Mouse (Mus musculus): ENCODE measurements at regions not wholly inside any gene's neighbourhood (a gene's known extent, or its start where the extent isn't known, plus 50 kb on each side); places are given as distances from the start of the nearest gene placed in this dataset.

DNA sequence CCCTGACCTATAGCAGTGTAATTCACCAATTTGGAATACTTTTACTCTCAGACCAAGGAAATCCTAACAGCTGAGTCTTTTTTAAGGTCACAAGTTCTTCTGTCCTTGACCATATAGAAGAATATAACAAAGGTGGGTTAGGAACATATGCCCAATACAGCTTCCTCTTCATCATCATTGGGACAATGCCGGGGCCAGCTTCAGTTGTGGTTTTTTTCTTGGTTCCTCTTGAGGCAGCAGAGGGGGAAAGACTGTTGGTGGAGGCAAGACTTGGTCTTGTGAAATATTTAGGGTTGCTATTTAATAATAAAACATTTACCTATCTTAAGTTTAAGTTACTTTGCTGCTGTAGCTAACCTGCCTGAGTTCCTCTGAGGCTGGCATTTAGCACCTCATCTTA, 144.8 kb upstream of the Htr1f start:
- in situ Hi-C loops (cut with MboI, MseI) = loop anchor here (5.0 kb wide), 1 partner anchor 107 kb away; no protein-coding TSS in a partner anchor

DNA sequence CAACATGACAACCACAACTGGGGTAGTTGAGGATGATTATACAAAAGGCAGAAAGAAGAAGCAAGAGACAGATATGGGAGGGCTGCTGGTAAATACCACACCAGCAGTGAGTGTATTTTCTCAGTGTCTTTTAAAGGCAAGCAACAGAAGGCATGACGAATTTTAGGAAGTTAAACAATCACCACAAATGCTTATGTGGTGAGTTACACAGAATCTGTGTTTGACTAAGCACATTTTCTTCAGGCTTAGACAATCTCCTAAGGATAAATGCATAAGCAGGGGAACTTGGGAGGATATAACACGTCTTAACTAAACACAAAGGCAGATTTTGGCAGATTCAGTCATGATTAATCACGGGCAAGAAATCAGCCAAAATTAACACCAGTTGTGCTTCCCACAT, 141.8 kb upstream of the Htr1f start:
- in situ Hi-C loops (cut with MboI, MseI) = no loop called here

DNA sequence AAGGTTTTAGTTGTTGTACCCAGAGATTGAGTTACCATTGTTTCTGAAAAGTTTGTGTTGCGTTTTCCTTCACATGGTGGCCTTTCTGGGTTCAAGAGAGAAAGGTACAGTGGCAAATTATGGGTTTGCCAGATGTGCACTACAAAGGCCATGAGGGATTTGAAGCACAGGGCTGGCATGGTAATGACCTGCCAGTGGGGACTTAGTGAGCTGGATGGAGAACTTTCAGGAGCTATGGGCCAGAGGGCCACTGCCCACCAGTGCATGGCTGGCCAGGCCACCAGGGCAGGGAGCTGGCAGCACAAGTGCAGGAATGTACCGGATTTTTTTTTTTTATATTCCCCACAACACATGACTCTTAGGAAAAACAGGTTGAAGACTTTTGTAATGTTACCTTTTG, 128.8 kb upstream of the Htr1f start:
- in situ Hi-C loops (cut with MboI, MseI) = no loop called here

DNA sequence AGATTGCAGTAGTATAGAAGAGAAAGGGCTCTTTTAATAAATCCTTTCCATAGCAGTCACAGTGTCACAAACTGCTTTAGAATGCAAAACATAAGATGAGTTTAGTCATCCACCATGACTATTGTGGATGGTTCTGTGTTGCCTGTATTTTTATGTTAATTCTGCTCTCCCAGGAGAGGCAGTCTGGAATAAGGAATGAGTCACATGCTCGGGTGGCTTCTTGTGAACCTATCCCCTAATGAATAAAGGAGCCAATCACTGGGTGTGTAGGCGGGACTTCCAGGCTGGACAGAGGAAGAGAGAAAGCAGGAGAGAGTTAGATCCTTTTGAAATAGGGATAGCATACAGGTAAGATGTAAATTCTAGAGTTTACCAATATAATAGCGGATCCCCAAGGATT, 128.3 kb upstream of the Htr1f start:
- in situ Hi-C loops (cut with MboI, MseI) = no loop called here

DNA sequence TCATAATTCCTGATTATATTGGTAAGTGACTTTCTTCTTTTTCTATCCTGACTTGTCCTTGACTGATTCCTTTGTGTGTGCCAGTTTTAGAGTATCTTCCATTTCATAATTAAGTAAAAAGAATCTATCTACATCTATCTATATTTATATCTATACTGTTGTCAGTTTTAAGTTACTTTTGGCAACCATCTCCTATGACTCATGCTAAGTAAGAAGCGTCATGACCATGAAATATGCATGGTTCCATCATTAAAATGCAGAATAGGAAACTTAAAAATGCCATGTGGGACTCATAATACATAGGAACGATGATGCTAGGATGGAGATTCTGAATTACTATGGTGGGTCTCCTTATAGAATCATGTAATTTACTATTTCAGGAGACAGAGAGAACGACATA, 113.8 kb upstream of the Htr1f start:
- in situ Hi-C loops (cut with MboI, MseI) = no loop called here

DNA sequence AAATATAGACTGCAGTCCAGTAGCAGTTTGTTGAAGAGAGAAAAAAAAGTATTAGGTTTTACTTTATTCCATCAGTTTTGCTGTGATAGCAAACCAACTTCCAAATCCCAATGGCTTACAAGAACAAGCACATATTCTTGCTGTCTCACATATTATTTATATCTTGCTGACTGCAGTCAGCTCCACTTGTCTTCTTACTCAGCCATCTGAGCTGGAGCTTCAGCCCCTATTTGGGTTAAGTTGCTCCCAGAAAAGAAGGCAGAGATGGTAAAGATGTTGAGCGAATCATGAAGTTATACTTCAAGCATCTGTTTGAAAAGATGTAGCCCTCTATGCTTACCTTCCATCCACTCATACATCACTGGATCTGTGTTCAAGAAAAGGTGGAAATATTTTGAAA, 106.7 kb upstream of the Htr1f start:
- in situ Hi-C loops (cut with MboI, MseI) = no loop called here

DNA sequence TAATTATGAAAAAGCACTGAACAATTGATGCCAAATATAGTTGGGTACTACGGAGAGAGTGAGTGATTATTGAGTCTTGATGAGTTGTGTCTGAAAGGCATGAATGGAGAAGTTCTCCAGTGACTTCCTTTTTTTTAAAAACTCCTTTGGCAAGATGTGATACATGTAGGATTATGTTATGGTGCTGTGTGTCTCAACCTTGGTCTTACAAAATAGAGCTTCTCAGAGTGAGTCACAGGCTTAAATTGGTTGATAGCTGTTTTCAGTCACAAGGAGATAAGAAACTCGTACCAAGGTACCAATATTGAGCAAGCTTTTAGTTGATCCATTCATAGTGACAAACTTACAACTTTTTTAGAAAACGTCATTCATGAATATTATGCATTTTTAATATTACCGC, 95.7 kb upstream of the Htr1f start:
- in situ Hi-C loops (cut with MboI, MseI) = loop anchor here (10.0 kb wide), 1 partner anchor 257 kb away; no protein-coding TSS in a partner anchor

DNA sequence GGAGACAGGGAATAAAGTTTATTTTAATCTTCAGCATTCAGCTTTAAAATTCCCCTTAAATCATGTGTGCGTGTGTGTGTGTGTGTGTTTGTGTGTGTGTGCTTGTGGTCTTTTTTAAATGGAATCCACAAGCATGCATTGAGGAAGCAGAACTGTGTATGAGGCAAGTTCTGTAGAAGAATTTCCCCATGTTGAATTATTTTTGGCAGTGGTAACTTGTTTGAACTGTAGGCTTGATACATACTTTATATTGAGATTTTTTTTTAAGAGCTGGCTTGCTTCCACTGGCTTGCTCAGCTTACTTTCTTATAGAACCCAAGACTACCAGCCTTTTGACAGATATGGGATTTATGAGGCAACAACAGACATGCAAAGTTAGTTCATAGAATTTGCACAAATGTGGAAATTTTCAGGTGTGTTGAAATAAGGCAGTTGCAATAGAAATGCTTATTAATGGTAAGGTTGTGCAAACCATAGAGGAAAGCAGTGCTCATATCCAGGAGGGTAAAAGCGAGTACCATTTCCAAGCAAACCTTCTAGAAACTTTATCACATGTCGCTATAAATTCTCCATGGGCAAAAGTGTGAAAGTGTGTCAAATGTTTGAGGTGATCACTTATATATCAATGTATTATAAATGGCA, 91.7 kb upstream of the Htr1f start:
- in situ Hi-C loops (cut with MboI, MseI) = no loop called here

DNA sequence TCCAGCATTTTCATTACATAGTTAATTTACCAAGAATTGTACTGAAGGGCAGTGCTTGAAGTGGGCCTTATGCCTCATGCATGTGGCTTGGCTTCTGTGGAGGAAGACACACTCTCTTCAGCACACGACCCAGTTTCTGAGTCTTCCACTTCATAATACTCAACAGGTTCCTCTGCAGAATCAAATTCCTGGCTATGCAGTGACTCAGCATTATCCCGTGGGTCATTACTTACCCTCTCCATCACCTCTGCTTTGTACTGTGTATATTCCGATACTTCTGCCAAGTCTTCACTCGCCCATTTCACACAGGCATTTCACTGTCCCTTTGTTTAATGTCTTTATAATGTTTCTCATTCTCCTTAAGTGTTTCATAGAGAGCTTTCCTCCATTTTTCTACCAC, 90.1 kb upstream of the Htr1f start:
- in situ Hi-C loops (cut with MboI, MseI) = no loop called here

DNA sequence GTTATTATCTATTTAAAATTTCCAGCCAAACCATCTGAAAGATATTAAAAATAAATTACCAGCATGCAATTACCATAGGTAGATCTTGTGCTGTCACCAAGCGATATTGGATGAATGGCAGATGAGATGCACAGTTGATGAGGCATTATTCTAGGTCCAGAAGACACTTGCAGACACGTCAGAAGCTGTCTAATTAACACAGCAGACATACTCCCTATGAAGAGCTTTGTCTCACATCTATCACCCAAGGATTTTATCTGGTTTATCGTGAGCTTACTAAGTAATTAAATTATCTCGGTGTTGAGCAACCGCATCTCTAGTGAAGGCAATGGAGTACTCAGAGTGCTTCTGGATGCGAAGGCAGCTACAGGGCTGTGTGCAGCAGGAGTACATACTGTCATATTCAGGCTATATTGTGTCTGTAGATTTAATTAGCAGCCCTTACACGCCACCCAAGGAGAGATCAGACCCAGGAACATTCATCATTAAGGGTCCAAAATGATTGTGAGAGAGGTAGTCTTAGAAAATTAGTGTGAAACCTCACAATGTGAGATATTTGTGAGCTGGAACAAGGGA, 86.0 kb upstream of the Htr1f start:
- in situ Hi-C loops (cut with MboI, MseI) = no loop called here

DNA sequence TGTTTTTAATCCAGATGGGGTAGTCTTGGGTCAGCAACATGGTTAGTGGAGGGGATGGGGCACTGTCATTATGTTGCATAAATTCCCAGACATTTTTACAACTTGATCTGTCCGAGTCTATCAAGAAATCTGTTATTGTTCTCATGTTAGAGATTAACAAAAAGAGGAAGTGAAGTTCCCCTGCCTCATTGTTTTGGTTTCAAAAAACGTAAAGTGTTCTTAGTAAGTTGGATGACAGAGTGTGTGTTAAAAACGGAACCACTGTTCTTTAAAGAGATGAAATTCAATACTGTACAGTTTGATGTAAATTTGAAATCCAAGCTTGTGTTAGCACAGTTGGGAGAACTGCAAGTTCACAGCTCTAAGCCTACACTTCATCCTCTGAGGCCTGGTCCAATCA, 68.9 kb upstream of the Htr1f start:
- in situ Hi-C loops (cut with MboI, MseI) = loop anchor here (5.0 kb wide), 1 partner anchor 123 kb away; no protein-coding TSS in a partner anchor

DNA sequence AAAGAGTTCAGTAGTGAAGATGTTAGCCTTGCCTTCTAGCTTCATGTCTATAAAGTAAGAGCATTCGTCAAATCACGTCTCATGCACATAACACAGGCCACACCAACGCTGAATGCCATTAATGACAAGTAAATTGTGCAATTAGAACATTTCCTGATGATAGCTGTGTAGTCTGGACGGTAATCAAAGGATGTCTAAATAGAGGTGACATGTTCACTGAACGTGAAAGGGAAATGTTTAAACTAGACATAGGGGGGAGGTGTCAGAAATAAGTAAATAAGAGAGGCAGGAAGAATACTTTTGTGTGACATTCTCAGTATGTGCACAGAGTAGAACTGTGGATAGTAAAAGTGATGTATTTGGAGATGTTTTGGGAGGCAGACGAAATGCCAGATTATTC, 61.5 kb upstream of the Htr1f start:
- in situ Hi-C loops (cut with MboI, MseI) = no loop called here

DNA sequence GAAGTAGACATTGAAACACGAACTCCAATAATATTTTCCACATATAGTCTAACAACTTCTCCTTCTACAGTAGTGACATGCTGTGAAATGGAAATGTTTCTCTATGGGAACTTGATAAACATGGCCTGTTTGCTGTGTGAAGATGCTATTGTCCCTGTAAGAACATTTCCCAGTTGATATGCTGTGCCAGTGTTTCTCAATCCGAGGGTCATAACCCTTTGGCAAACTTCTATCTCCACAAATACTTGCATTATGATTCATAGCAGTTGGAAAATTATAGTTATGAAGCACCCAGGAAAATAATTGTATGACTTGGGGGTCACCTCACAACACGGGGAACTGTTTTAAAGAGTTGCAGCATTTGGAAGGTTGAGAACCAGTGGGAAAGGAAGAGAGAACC, 57.1 kb upstream of the Htr1f start:
- in situ Hi-C loops (cut with MboI, MseI) = no loop called here

DNA sequence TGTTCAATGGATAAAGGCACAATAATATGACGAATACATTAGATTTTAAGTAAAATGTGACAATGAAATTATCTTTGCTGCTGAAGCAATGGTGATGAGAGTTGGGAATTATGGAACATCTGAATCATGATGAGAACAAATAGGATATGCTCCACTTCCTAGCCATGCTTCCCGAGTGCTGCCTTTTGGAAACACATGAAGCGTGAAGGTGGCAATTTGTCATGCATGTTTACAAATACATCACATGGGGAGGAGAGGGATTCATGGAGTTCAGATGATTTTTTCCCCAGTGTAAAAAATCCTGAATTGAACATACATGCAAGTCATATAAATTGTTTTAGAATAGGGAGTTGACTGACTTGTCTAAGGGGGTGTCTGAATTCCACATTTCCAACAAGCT, 54.6 kb upstream of the Htr1f start:
- in situ Hi-C loops (cut with MboI, MseI) = no loop called here

DNA sequence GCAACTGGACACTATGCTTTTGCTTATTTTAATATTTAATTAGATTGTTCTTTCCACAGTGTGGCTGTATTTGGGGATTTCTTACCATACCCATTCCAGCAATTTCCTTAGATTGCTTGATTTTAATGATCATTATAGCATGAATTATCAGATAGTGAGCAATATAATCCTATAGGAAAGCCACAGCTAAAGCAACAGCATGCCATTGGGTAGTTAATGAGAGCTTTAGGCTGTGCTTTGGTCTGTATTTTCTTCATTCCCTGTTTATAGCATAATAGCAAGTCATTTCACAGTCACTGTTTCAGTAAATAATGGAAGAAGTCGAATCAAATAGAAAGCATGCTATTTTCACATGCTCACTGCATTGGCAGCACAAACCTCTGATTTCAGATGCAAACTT, 49.9 kb upstream of the Htr1f start:
- in situ Hi-C loops (cut with MboI, MseI) = no loop called here
